ENCODE assay signal across 10 mouse cellular contexts in genomic region chr7:116131390-116131789, GRCm38 (mm10). TPM values are rescaled to one million over a fixed set of nuclear protein-coding genes. Genes with fewer than 3 reads are reported as not detected.
DNase-seq lines count a peak whose midpoint lies in the region; ATAC-seq and TF ChIP-seq lines count a peak whose summit lies in the region.
"Had no signal": no experiment of that assay in that cellular context is flagged by ENCODE, and none has a peak within 500 bp of the region (broad histone marks: within the 10 kb centered on the region; RNA-seq: fewer than 3 reads in every experiment).

No protein-coding gene starts in this region.

- ATAC-seq in lung, postnatal 0 days, result no peak
- peak; percentile 61; the same call in 1 of the 2 replicates for ATAC-seq in hindbrain, embryonic 13.5 days (ENCODE audit: low FRiP score)

- H3K9ac ChIP-seq in lung, postnatal 0 days (replicated peaks; ENCODE audit: low read depth), result no peak overlapping the region
- H3K9ac ChIP-seq in hindbrain, embryonic 13.5 days, result 0 out of 2 replicates have a peak overlapping the region, but pooled peaks have one; percentile 19
- H3K9ac ChIP-seq: embryonic facial prominence, embryonic 13.5 days; liver, embryonic 15.5 days had no signal

- no peak overlapping the region for H3K4me3 ChIP-seq in lung, postnatal 0 days (ENCODE audit: low read depth, low read length)
- no peak overlapping the region for H3K4me3 ChIP-seq in hindbrain, embryonic 13.5 days
- H3K4me3 ChIP-seq: embryonic facial prominence, embryonic 13.5 days; liver, embryonic 15.5 days had no signal

- no peak overlapping the region for H3K4me2 ChIP-seq in lung, postnatal 0 days (replicated peaks; ENCODE audit: low read depth, low read length)
- H3K4me2 ChIP-seq in hindbrain, embryonic 13.5 days, result no peak overlapping the region
- H3K4me2 ChIP-seq: embryonic facial prominence, embryonic 13.5 days; liver, embryonic 15.5 days had no signal

- 21% methylated on average over 4 of the region's 4 CpGs for WGBS in lung, postnatal 0 days
- WGBS in hindbrain, embryonic 13.5 days, result 29% methylated on average over 4 of the region's 4 CpGs

- no peak overlapping the region for H3K27ac ChIP-seq in lung, postnatal 0 days (ENCODE audit: low read length)
- 0 out of 2 replicates have a peak overlapping the region, but pooled peaks have one; percentile 65 for H3K27ac ChIP-seq in hindbrain, embryonic 13.5 days
- H3K27ac ChIP-seq: embryonic facial prominence, embryonic 13.5 days; liver, embryonic 15.5 days had no signal

- no peak for TF ChIP-seq EP300 in lung, postnatal 0 days (IDR thresholded peaks at IDR 0.05)

- H3K27me3 ChIP-seq in lung, postnatal 0 days (replicated peaks; ENCODE audit: insufficient read depth, low read length), result no peaks in the 10 kb centered on the region
- no peaks in the 10 kb centered on the region for H3K27me3 ChIP-seq in hindbrain, embryonic 13.5 days
- H3K27me3 ChIP-seq: embryonic facial prominence, embryonic 13.5 days; liver, embryonic 15.5 days had no signal

- no peaks in the 10 kb centered on the region for H3K9me3 ChIP-seq in lung, postnatal 0 days (ENCODE audit: low read length)
- no peaks in the 10 kb centered on the region for H3K9me3 ChIP-seq in hindbrain, embryonic 13.5 days
- H3K9me3 ChIP-seq: embryonic facial prominence, embryonic 13.5 days; liver, embryonic 15.5 days had no signal

- TF ChIP-seq CTCF in lung, postnatal 0 days (IDR thresholded peaks at IDR 0.05), result peak; percentile 40; the same call in 1 of the 2 replicates

- peak; percentile 8 for DNase-seq in cerebellum, adult 9-11 months
- DNase-seq in cerebellum, postnatal 36 days, result no peak
- peak; percentile 34 for DNase-seq in lung, postnatal 0 days (ENCODE audit: low spot score)
- no peak for DNase-seq in lung, adult 18-20 months
- DNase-seq in right cerebral cortex, postnatal 10 days (ENCODE audit: low spot score in 2 of 2), result peak; percentile 61 to 71
- no peak for DNase-seq in natural killer cell, adult 2 months (ENCODE audit: low spot score in 2 of 2)
- DNase-seq in kidney, adult 9 months, result no peak

- no peaks in the 10 kb centered on the region for H3K36me3 ChIP-seq in lung, postnatal 0 days (ENCODE audit: insufficient read depth, low read length)
- H3K36me3 ChIP-seq in hindbrain, embryonic 13.5 days, result 0 out of 2 replicates have a peak, but pooled peaks cover 1% of the 10 kb centered on the region
- H3K36me3 ChIP-seq: embryonic facial prominence, embryonic 13.5 days; liver, embryonic 15.5 days had no signal

- no peaks in the 10 kb centered on the region for H3K4me1 ChIP-seq in lung, postnatal 0 days (ENCODE audit: insufficient read depth, low read depth, low read length)
- peaks cover 6% of the 10 kb centered on the region for H3K4me1 ChIP-seq in hindbrain, embryonic 13.5 days (replicated peaks)
- H3K4me1 ChIP-seq: liver, embryonic 15.5 days had no signal

RNA-seq across cellular contexts. Expression of gene Gm4353, which starts 47.0 kb away (rescaled TPM):
- polyA plus RNA-seq in lung, postnatal 0 days (2015; fragmentation: Nextera tagmentation; extraction: Ambion mirVana), result 0.10 and 0.85 TPM in 2 replicates
- 0.60 and 1.2 TPM in 2 replicates for polyA plus RNA-seq in hindbrain, embryonic 13.5 days (2015; fragmentation: Nextera tagmentation; extraction: Ambion mirVana)

Comparison
In these comparisons a context has a peak if more than half of its experiments do, and no peak if none do; other contexts are left out.
1. DNase-seq: peak in cerebellum, adult 9-11 months (single experiment), lung, postnatal 0 days (single experiment) and right cerebral cortex, postnatal 10 days (2 of 2); none in cerebellum, postnatal 36 days (0 of 2), lung, adult 18-20 months (0 of 2), natural killer cell, adult 2 months (0 of 2) and kidney, adult 9 months (single experiment).